Mouse (Mus musculus) thymus, adult 2 months (tissue): Measurements from ENCODE around the gene Lpar4.

Experiments used
- CTCF ChIP-seq: fragments of 200-500 bp; IDR thresholded peaks from 2 replicates; pipeline ENCODE4 v1.5.1; 2012; ENCODE audit warnings: mild to moderate bottlenecking, control low read depth, low read length, moderate library complexity, borderline replicate concordance; ENCODE audit not compliant: control insufficient read depth, poor library complexity, insufficient read depth; ENCODE audit errors: extremely low read depth
- POLR2A ChIP-seq: fragments of 200-500 bp; IDR thresholded peaks from 2 replicates; pipeline ENCODE4 v1.6.1; 2012; ENCODE audit warnings: mild to moderate bottlenecking, low read length, control low read depth, moderate library complexity; ENCODE audit not compliant: control insufficient read depth, poor library complexity, insufficient read depth; ENCODE audit errors: extremely low read depth

GRCm38 (mm10) chrX:106953840-106954239 is 33.4 kb downstream of the Lpar4 start:
- TF ChIP-seq POLR2A (no peak), CTCF (no peak)
